Mouse (Mus musculus) neural tube, embryonic 11.5 days (tissue): Measurements from ENCODE around the gene Trp73. TPM values are rescaled to one million over a fixed set of nuclear protein-coding genes. Genes with fewer than 3 reads are reported as not detected.

Experiments
- ATAC-seq: fragments of 200-750 bp; cut with Nextera tagmentation; 2 replicates; pipeline ENCODE4 v1.8.0; 2017; ENCODE audit warnings: moderate number of reproducible peaks, mild to moderate bottlenecking, moderate TSS enrichment, moderate library complexity; ENCODE audit not compliant: insufficient read depth, low FRiP score, low TSS enrichment
- DNase-seq: peaks from one replicate; pipeline ENCODE4 v3.0.0-alpha.2; 2015; ENCODE audit warnings: low spot score
- H3K27ac ChIP-seq: fragments of 300-500 bp; sonication (generic); 2 replicates; pipeline ENCODE4 v1.5.1; 2014; ENCODE audit warnings: low read depth, mild to moderate bottlenecking, low read length
- H3K27me3 ChIP-seq: fragments of 300-500 bp; sonication (generic); 2 replicates; pipeline ENCODE4 v1.6.1; 2014; ENCODE audit warnings: mild to moderate bottlenecking, low read length, mixed read lengths; ENCODE audit not compliant: control insufficient read depth, insufficient read depth
- H3K36me3 ChIP-seq: fragments of 300-500 bp; sonication (generic); 2 replicates; pipeline ENCODE4 v1.6.1; 2014; ENCODE audit warnings: mild to moderate bottlenecking, low read length, moderate library complexity, mixed read lengths; ENCODE audit not compliant: control insufficient read depth, insufficient read depth
- H3K4me1 ChIP-seq: fragments of 300-500 bp; sonication (generic); 2 replicates; pipeline ENCODE4 v1.6.1; 2014; ENCODE audit warnings: low read length, mixed read lengths; ENCODE audit not compliant: control insufficient read depth, insufficient read depth
- H3K4me2 ChIP-seq: fragments of 300-500 bp; sonication (generic); 2 replicates; pipeline ENCODE4 v1.6.1; 2014; ENCODE audit warnings: low read depth, mild to moderate bottlenecking, moderate library complexity
- H3K4me3 ChIP-seq: fragments of 300-500 bp; sonication (generic); 2 replicates; pipeline ENCODE4 v1.5.1; 2014; ENCODE audit warnings: low read depth, low read length
- H3K9ac ChIP-seq: fragments of 300-500 bp; sonication (generic); 2 replicates; pipeline ENCODE4 v1.6.1; 2014; ENCODE audit warnings: mild to moderate bottlenecking, low read length
- H3K9me3 ChIP-seq: fragments of 300-500 bp; sonication (generic); 2 replicates; pipeline ENCODE4 v1.6.1; 2016; ENCODE audit warnings: low read length; ENCODE audit not compliant: control insufficient read depth
- WGBS: fragments of 180-500 bp; shearing (Covaris S2); extraction: QIAGEN DNeasy Blood & Tissue Kit; methylation state at CpG from one replicate; pipeline ENCODE4 v1.1.7; 2014; 5-methylcytosine and 5-hydroxymethylcytosine counted together
- polyA plus RNA-seq: library from polyadenylated mRNA; unstranded; fragments of >200 nt; fragmentation: Nextera tagmentation; extraction: Ambion mirVana; gene quantifications from 2 replicates; pipeline ENCODE4 v1.2.1, GENCODE M21; 2014

Gene Trp73
- polyA plus RNA-seq, 1 experiment from 2014 or later: 0.31 TPM

DNA sequence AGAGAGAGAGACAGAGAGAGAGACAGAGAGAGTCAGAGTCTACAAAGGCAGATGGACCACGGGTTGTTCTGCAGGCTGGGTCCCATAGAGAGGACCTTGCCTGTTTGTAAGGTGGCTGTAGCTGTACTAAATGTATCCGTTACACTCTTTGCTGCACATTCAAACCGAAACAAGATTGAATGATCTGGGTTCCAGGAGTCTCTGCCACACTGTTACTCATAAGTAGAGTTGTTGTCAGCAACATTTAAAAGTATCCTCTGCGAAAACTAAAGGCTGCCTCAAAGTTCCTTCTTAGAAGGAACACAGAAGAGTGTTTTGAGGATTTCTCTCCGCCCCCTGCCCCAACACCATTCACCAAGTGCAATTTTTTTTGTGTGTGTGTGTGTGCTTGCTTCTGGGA lies 2.9 kb downstream of the Trp73 start:
- H3K4me3 ChIP-seq: no peak overlapping the region
- no peaks in the 10 kb centered on the region for H3K9me3 ChIP-seq
- peaks cover 50% of the 10 kb centered on the region for H3K27me3 ChIP-seq
- 63% methylated on average over 5 of the region's 5 CpGs for WGBS
- no peak for ATAC-seq
- H3K36me3 ChIP-seq: no peaks in the 10 kb centered on the region
- H3K9ac ChIP-seq: no peak overlapping the region
- no peak overlapping the region for H3K27ac ChIP-seq
- H3K4me1 ChIP-seq: peaks cover 9% of the 10 kb centered on the region; the same call in 1 of the 2 replicates
- no peak for DNase-seq
- no peak overlapping the region for H3K4me2 ChIP-seq

DNA sequence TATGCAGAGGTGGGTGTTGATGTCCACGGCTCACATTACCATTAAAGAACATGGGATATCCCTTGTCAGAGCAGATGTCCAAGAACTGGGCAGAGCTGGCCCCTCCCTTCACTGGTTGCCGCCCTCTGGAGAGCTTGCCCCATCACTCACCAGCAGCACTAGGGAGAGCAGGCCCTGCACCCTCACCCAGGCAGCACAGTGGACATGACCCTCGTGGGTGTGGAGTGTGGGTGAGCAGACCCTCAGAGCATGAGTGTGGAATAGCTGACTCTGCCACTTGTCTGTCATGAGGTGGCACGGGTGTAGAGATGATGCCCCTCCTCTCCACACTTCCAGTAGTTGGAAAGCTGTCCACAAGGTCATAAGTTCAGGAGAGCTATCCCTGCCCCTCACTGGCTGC lies 5.2 kb downstream of the Trp73 start:
- 61% methylated on average over 4 of the region's 4 CpGs for WGBS
- DNase-seq (no peak), ATAC-seq (no peak)
- Histone ChIP-seq H3K9ac (no peak overlapping the region), H3K9me3 (no peaks in the 10 kb centered on the region), H3K4me3 (no peak overlapping the region), H3K4me2 (no peak overlapping the region), H3K27me3 (peaks cover 29% of the 10 kb centered on the region), H3K4me1 (peaks cover 5% of the 10 kb centered on the region; the same call in 1 of the 2 replicates), H3K27ac (no peak overlapping the region), H3K36me3 (no peaks in the 10 kb centered on the region)

DNA sequence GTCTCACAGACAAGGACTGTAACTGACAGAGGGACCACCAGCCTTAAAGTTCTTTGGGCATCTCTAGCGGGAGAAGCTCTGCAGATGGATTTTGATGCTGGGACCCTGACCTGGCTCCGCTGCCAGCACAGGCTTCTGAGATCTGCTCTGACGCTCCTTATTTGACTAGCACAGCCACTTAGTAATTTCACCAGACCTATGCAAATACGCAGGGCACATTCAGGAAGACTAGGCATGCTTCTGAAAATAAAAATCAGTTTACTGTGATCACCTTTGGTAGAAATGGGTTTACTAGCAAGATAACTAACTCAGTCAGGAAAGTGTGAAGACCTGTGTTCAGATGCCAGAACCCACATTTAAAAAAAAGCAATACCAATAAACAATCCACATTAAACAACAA lies 8.1 kb downstream of the Trp73 start:
- 80% methylated on average over 4 of the region's 4 CpGs for WGBS
- H3K27me3 ChIP-seq: no peaks in the 10 kb centered on the region

DNA sequence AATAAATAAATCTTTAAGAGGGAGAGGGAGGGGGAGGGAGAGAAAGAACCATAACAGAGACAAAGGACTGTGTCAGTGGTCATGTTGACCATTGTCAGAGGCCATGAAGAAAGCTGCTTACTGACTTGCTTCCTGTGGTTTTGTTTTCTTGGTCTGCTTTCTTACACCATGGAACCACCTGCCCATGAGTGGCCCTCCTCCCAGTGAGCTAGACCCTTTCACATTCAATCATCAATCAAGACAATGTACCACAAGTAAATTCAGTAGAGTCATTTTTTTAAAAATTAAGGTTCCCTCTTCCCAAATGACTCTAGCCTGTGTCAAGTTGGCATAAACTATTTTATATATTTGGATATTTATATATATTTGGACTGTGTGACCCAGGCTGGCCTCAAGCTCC lies 10.1 kb downstream of the Trp73 start:
- Histone ChIP-seq H3K36me3 (no peaks in the 10 kb centered on the region), H3K4me3 (no peak overlapping the region), H3K9me3 (no peaks in the 10 kb centered on the region), H3K27ac (no peak overlapping the region), H3K4me1 (no peaks in the 10 kb centered on the region), H3K9ac (no peak overlapping the region), H3K4me2 (no peak overlapping the region), H3K27me3 (no peaks in the 10 kb centered on the region)
- DNase-seq (no peak), ATAC-seq (no peak)

More for the DNA sequence above, 8.1 kb downstream of the Trp73 start:
- ATAC-seq (no peak), DNase-seq (no peak)
- Histone ChIP-seq H3K9ac (no peak overlapping the region), H3K4me2 (no peak overlapping the region), H3K4me3 (no peak overlapping the region), H3K9me3 (no peaks in the 10 kb centered on the region), H3K4me1 (no peaks in the 10 kb centered on the region), H3K27ac (no peak overlapping the region), H3K36me3 (no peaks in the 10 kb centered on the region)

DNA sequence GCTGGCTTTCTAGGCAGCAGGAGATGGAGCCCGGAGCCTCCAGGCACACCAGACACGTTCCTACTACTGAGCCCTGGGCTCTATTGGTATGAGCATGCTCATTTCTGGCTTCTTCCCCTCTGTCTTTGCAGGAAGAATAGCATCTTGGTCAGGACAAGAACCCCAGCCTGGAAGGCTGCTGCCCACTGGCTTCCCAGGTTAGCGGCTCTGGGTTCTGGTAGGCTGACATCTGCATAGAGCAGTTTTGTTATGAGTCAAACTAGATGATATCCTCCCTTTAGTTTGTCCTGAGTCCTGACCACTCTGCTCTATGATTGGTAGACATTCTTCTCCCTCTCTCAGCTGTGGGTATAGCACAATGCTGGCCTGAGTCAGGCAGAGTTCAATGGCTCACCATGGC lies 12.7 kb downstream of the Trp73 start:
- H3K27ac ChIP-seq: no peak overlapping the region
- no peak for ATAC-seq
- H3K4me2 ChIP-seq: no peak overlapping the region

DNA sequence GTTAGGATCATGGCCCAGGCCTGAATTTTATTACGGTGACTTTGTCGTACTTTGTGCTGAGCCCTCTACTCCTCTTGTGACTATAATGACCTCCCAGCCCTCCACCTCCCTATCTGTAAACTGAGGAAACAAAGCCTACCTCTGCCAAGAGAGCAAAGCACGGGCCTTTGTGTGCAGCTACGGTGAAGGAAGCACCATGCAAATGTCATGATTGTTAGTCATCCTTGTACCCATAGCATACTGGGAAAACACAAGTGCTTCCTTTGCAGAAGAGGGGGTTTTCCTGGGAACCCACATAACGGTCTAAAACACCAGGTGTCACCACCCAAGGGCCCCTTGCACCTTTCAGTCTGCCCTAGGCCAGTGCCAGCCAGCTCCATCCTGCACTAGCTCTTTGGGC lies 14.8 kb downstream of the Trp73 start:
- no peaks in the 10 kb centered on the region for H3K9me3 ChIP-seq
- no peak overlapping the region for H3K4me3 ChIP-seq
- ATAC-seq: no peak
- no peak overlapping the region for H3K27ac ChIP-seq
- no peaks in the 10 kb centered on the region for H3K4me1 ChIP-seq
- no peak for DNase-seq
- no peak overlapping the region for H3K4me2 ChIP-seq
- 58% methylated on average over 5 of the region's 5 CpGs for WGBS
- no peaks in the 10 kb centered on the region for H3K27me3 ChIP-seq
- no peaks in the 10 kb centered on the region for H3K36me3 ChIP-seq
- H3K9ac ChIP-seq: no peak overlapping the region

More for the DNA sequence above, 12.7 kb downstream of the Trp73 start:
- H3K36me3 ChIP-seq: no peaks in the 10 kb centered on the region
- no peaks in the 10 kb centered on the region for H3K27me3 ChIP-seq
- H3K9me3 ChIP-seq: no peaks in the 10 kb centered on the region
- no peak overlapping the region for H3K9ac ChIP-seq
- no peak for DNase-seq
- 73% methylated on average over 3 of the region's 3 CpGs for WGBS
- no peaks in the 10 kb centered on the region for H3K4me1 ChIP-seq
- H3K4me3 ChIP-seq: no peak overlapping the region

DNA sequence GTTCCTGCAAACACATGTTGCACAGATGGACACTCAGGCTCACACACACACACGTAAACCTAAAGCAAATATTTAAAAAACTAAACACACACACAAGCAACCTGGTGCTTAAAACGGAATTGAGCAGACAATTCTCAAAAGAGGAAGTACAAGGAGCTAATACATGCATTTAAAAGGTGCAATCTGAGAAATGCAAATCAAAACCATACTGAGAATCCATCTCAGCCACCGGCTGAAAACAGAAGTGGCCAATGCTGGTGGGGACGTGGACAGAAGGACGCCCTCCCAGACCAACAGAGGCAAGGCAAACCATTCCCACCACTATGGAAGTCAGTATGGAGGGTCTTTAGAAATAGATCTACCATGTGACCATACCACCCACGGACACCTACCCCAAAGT lies 16.5 kb downstream of the Trp73 start:
- Histone ChIP-seq H3K4me3 (no peak overlapping the region), H3K9me3 (no peaks in the 10 kb centered on the region), H3K27ac (no peak overlapping the region), H3K9ac (no peak overlapping the region), H3K27me3 (no peaks in the 10 kb centered on the region), H3K36me3 (no peaks in the 10 kb centered on the region), H3K4me2 (no peak overlapping the region), H3K4me1 (no peaks in the 10 kb centered on the region)
- ATAC-seq (no peak), DNase-seq (no peak)
- WGBS: 85% methylated on average over 6 of the region's 6 CpGs

DNA sequence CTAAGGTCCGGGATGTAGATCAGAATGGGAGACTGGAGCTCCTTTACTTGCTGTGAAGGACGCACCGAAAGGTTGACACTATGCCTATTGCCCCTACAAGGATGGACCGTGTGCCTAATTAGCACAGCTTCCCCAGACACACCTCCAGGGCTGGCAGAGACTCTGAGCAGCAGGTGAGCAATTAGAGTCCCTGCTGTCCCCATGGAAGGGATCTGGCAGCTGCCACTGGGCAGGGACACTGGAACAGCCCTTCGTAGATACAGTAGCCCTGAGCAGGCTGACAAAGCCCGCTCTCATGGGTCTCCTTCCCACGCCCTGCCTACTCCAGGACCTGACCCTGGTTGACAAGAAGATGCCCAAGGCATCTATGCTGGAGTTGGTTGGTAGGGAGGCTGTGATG lies 17.6 kb downstream of the Trp73 start:
- no peaks in the 10 kb centered on the region for H3K9me3 ChIP-seq
- DNase-seq (no peak), ATAC-seq (no peak)
- H3K9ac ChIP-seq: no peak overlapping the region
- no peaks in the 10 kb centered on the region for H3K36me3 ChIP-seq
- no peak overlapping the region for H3K4me2 ChIP-seq
- H3K27ac ChIP-seq: no peak overlapping the region
- H3K4me1 ChIP-seq: no peaks in the 10 kb centered on the region
- no peak overlapping the region for H3K4me3 ChIP-seq
- 77% methylated on average over 7 of the region's 7 CpGs for WGBS
- no peaks in the 10 kb centered on the region for H3K27me3 ChIP-seq

DNA sequence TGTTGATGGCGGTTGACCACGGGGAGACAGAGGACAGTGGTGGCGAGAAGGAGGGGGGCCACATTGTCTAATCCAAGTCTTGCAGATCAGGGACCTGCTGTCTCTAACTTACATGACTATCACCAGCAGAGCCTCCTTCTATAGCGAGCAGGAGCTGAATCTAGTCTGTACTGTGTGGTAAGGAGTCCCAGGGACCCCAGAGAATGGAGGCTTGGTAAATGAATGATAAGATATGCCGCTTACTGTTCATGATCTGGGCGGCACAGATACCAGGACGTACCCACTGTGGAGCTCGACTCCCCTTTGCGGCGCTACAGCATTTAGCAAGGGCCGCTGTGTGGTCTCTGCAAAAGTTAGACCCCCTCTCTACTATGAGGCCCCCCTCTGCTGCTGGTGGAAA lies 18.2 kb downstream of the Trp73 start:
- Histone ChIP-seq H3K4me1 (no peaks in the 10 kb centered on the region), H3K9me3 (no peaks in the 10 kb centered on the region), H3K4me3 (no peak overlapping the region), H3K27ac (no peak overlapping the region), H3K9ac (no peak overlapping the region), H3K4me2 (no peak overlapping the region), H3K36me3 (no peaks in the 10 kb centered on the region), H3K27me3 (no peaks in the 10 kb centered on the region)
- ATAC-seq (no peak), DNase-seq (no peak)
- WGBS: 78% methylated on average over 11 of the region's 11 CpGs
